Mouse (Mus musculus) stomach, adult 2 months (tissue): ENCODE data around the gene Scyl3. TPM values are rescaled to one million over a fixed set of nuclear protein-coding genes. Genes with fewer than 3 reads are reported as not detected.

ENCODE experiments used
- polyA plus RNA-seq: library from polyadenylated mRNA; depleted of rRNA; stranded (reverse); fragments of >200 nt; gene quantifications from 2 replicates; pipeline ENCODE4 v1.2.3, GENCODE M21; 2012; rRNA removed

Gene Scyl3
- polyA plus RNA-seq, result 1.7 and 2.6 TPM in 2 replicates

GRCm38 (mm10) chr1:163928846-163929245 lies at the start of gene Scyl3:
Scyl3 (plus strand) TSS chr1:163929100.

DNA sequence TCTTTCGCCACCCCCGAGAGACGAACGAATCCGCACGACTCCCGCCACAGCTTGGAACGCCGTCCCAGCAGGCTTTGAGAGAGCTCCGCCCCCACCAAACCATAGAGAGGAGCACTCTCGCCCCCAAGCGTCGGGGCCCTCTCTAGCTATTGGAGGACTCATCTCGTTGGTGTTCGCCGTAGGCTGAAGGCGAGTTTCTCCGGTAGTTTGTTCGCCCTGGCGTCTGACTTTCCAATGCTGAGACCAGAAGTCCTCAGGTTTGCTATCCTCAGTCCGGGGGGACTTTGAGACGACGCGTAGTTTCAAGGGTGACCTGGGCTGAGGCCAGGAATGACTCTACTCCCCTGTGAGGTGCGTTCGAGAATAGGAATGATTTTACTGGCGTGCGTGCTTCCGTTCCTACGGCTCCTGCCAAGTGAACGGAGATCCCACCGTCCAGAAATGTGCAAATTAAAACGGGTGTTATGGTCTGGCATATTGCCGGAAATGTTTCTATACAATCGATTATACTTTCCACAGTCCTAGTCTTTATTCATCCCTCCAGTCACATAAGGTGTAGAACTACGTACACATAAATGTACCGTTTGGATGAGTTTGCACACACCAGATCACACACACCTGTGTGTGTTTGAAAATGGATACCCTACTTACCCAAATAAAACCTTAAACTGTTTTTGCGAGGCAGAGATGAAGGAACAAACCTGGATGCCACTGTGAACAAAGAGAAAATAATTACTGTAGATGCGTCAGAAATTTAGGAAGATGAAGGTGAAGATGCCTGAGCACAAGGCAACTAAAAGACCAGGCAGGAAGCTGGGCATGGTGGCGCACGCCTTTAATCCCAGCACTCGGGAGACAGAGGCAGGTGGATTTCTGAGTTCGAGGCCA lies 66.1 kb downstream of the Scyl3 start, which contains the start of the genes BC055324 and Mettl18:
Gene BC055324, minus strand, starts transcription at position 76 of the 888 bp plus-strand sequence.
Gene Mettl18, plus strand, starts transcription at position 169 of the 888 bp plus-strand sequence.

Other genes starting within 250 kb of the Scyl3 start
- gene Mettl11b, start 203.9 kb upstream of the Scyl3 start, polyA plus RNA-seq, result not detected in 2 replicates
- 0.67 and 0.94 TPM in 2 replicates for gene Kifap3, start 149.5 kb upstream of the Scyl3 start, polyA plus RNA-seq
- 0.11 and 0.23 TPM in 2 replicates for gene BC055324, start 65.7 kb downstream of the Scyl3 start, polyA plus RNA-seq
- 0.04 TPM in 1 of 2 replicates, not detected in the other for gene Mettl18, start 65.8 kb downstream of the Scyl3 start, polyA plus RNA-seq
- 0.04 TPM in 1 of 2 replicates, not detected in the other for gene Sele, start 119.1 kb downstream of the Scyl3 start, polyA plus RNA-seq
- 0.03 and 0.15 TPM in 2 replicates for gene Sell, start 132.9 kb downstream of the Scyl3 start, polyA plus RNA-seq
- 0.46 and 0.48 TPM in 2 replicates for gene Selp, start 186.2 kb downstream of the Scyl3 start, polyA plus RNA-seq
- 0.58 and 0.66 TPM in 2 replicates for gene F5, start 222.7 kb downstream of the Scyl3 start, polyA plus RNA-seq